Mouse (Mus musculus) c-Kit-positive CD71-positive TER-119-positive erythroid progenitor cells, embryonic 14.5 days (primary cell): ENCODE results near the gene Scd3.
A peak's percentile ranks its signal among the peaks of the same experiment; 100 is the strongest.
"Not testable (repeated sequence)": the region's sequence is repeated elsewhere in the genome, so short reads cannot be mapped to it uniquely, and the experiment has no call there.

ENCODE experiments used
- DNase-seq: peaks from one replicate; pipeline ENCODE4 v3.0.0-alpha.2; 2013; ENCODE audit warnings: low spot score

Scd3 gene

GRCm38 (mm10) chr19:44273711-44274110 lies 70.6 kb downstream of the Scd3 start:
- no peak for DNase-seq

GRCm38 (mm10) chr19:44274452-44274851 lies 71.4 kb downstream of the Scd3 start:
- no peak for DNase-seq

GRCm38 (mm10) chr19:44275418-44275817 lies 72.3 kb downstream of the Scd3 start:
- no peak for DNase-seq

GRCm38 (mm10) chr19:44276861-44277260 lies 73.8 kb downstream of the Scd3 start:
- no peak for DNase-seq

GRCm38 (mm10) chr19:44277931-44278330 lies 74.9 kb downstream of the Scd3 start:
- no peak for DNase-seq

GRCm38 (mm10) chr19:44280755-44281154 lies 77.7 kb downstream of the Scd3 start:
- no peak for DNase-seq

- not testable (repeated sequence) for DNase-seq
These were observed 78.9 kb downstream of the Scd3 start for GRCm38 (mm10) chr19:44281825-44282447.

GRCm38 (mm10) chr19:44282534-44283156 lies 79.6 kb downstream of the Scd3 start:
- DNase-seq = no peak

GRCm38 (mm10) chr19:44283157-44284024 lies 80.3 kb downstream of the Scd3 start:
- no peak for DNase-seq

- DNase-seq = peak; percentile 89
These were observed 81.1 kb downstream of the Scd3 start for GRCm38 (mm10) chr19:44284025-44284695.

- DNase-seq = no peak
These were observed 81.7 kb downstream of the Scd3 start for GRCm38 (mm10) chr19:44284723-44285122.

GRCm38 (mm10) chr19:44285554-44285953 lies 82.5 kb downstream of the Scd3 start:
- no peak for DNase-seq

- DNase-seq = no peak
These were observed 83.0 kb downstream of the Scd3 start for GRCm38 (mm10) chr19:44286109-44286508.

- no peak for DNase-seq
These were observed 84.5 kb downstream of the Scd3 start for GRCm38 (mm10) chr19:44287415-44288110.

- no peak for DNase-seq
These were observed 89.0 kb downstream of the Scd3 start for GRCm38 (mm10) chr19:44292083-44292482.

- DNase-seq = no peak
These were observed 89.4 kb downstream of the Scd3 start for GRCm38 (mm10) chr19:44292483-44292882.

GRCm38 (mm10) chr19:44292941-44293768 lies 90.1 kb downstream of the Scd3 start, which contains the start of gene Scd2:
TSS of gene Scd2 (plus strand) at chr19:44293674.
- DNase-seq = no peak
